13 mouse cellular contexts compared by ENCODE assay signal in genomic region chr4:155357601-155358000, GRCm38 (mm10). TPM values are rescaled to one million over a fixed set of nuclear protein-coding genes. Genes with fewer than 3 reads are reported as not detected.
A peak's percentile ranks its signal among the peaks of the same experiment; 100 is the strongest.
DNase-seq lines count a peak whose midpoint lies in the region; ATAC-seq and TF ChIP-seq lines count a peak whose summit lies in the region.
"Had no signal": no experiment of that assay in that cellular context is flagged by ENCODE, and none has a peak within 500 bp of the region (broad histone marks: within the 10 kb centered on the region; RNA-seq: fewer than 3 reads in every experiment).

No protein-coding gene starts in this region.

- TF ChIP-seq CTCF in hindbrain, postnatal 0 days (IDR thresholded peaks at IDR 0.05; ENCODE audit: low read depth), result peak; percentile 30
- peak; percentile 23; the same call in 1 of the 2 replicates for TF ChIP-seq CTCF in testis, adult 2 months (IDR thresholded peaks at IDR 0.05; ENCODE audit: control insufficient read depth, insufficient read depth, insufficient replicate concordance, low read depth, low read length)
- peak; percentile 37; the same call in 1 of the 2 replicates for TF ChIP-seq CTCF in bone marrow, adult 2 months (IDR thresholded peaks at IDR 0.05; ENCODE audit: control insufficient read depth, insufficient read depth, low read length)

- no peaks in the 10 kb centered on the region for H3K4me1 ChIP-seq in hindbrain, postnatal 0 days (ENCODE audit: insufficient read depth, low read length)
- peaks cover 32% of the 10 kb centered on the region for H3K4me1 ChIP-seq in hindbrain, embryonic 10.5 days (replicated peaks)
- H3K4me1 ChIP-seq in testis, adult 2 months (ENCODE audit: control insufficient read depth, insufficient read depth, low read length), result peaks cover 24% of the 10 kb centered on the region
- no peaks in the 10 kb centered on the region; the same call in 1 of the 2 replicates for H3K4me1 ChIP-seq in bone marrow, adult 2 months (ENCODE audit: control insufficient read depth, insufficient read depth, low read length)

- H3K9me3 ChIP-seq in hindbrain, postnatal 0 days (ENCODE audit: low read length), result no peaks in the 10 kb centered on the region
- no peaks in the 10 kb centered on the region for H3K9me3 ChIP-seq in hindbrain, embryonic 10.5 days
- H3K9me3 ChIP-seq: forebrain, embryonic 12.5 days; hindbrain, embryonic 12.5 days had no signal

- H3K27ac ChIP-seq in hindbrain, postnatal 0 days, result no peak overlapping the region
- H3K27ac ChIP-seq in hindbrain, embryonic 10.5 days, result no peak overlapping the region
- no peak overlapping the region for H3K27ac ChIP-seq in testis, adult 2 months (ENCODE audit: control insufficient read depth, insufficient read depth, low read depth, low read length)
- H3K27ac ChIP-seq in bone marrow, adult 2 months (ENCODE audit: control insufficient read depth, insufficient read depth, low read depth, low read length, poor library complexity), result no peak overlapping the region
- H3K27ac ChIP-seq: forebrain, embryonic 12.5 days; hindbrain, embryonic 12.5 days had no signal

- no peaks in the 10 kb centered on the region for H3K36me3 ChIP-seq in hindbrain, postnatal 0 days (ENCODE audit: insufficient read depth, low read length)
- no peaks in the 10 kb centered on the region for H3K36me3 ChIP-seq in hindbrain, embryonic 10.5 days
- no peaks in the 10 kb centered on the region for H3K36me3 ChIP-seq in testis, adult 2 months (ENCODE audit: control insufficient read depth, insufficient read depth, low read length)
- H3K36me3 ChIP-seq in splenic B cell, adult 2 months (ENCODE audit: control insufficient read depth, insufficient read depth, low read length, poor library complexity, severe bottlenecking), result no peaks in the 10 kb centered on the region
- H3K36me3 ChIP-seq: forebrain, embryonic 12.5 days; hindbrain, embryonic 12.5 days had no signal

- peaks cover 41% of the 10 kb centered on the region for H3K27me3 ChIP-seq in hindbrain, postnatal 0 days (ENCODE audit: insufficient read depth, low read length)
- H3K27me3 ChIP-seq in hindbrain, embryonic 10.5 days (ENCODE audit: insufficient read depth, poor library complexity, severe bottlenecking), result peaks cover 48% of the 10 kb centered on the region
- H3K27me3 ChIP-seq in testis, adult 2 months (ENCODE audit: control insufficient read depth, insufficient read depth, low read length), result no peaks in the 10 kb centered on the region
- H3K27me3 ChIP-seq in splenic B cell, adult 2 months (ENCODE audit: control insufficient read depth, insufficient read depth, low read length, poor library complexity, severe bottlenecking), result no peaks in the 10 kb centered on the region

- 57% methylated on average over 2 of the region's 2 CpGs for WGBS in hindbrain, postnatal 0 days
- 53% methylated on average over 2 of the region's 2 CpGs for WGBS in hindbrain, embryonic 10.5 days
- WGBS in bone marrow, adult 2 months, result 47% methylated on average over 2 of the region's 2 CpGs

- H3K4me2 ChIP-seq in hindbrain, postnatal 0 days (ENCODE audit: low read depth, low read length), result no peak overlapping the region
- H3K4me2 ChIP-seq: forebrain, embryonic 12.5 days; hindbrain, embryonic 12.5 days had no signal

- no peak overlapping the region for H3K4me3 ChIP-seq in hindbrain, postnatal 0 days (ENCODE audit: low read length)
- H3K4me3 ChIP-seq in hindbrain, embryonic 10.5 days, result no peak overlapping the region
- no peak overlapping the region for H3K4me3 ChIP-seq in testis, adult 2 months (ENCODE audit: control insufficient read depth, low read depth, low read length)
- H3K4me3 ChIP-seq in bone marrow, adult 2 months (replicated peaks; ENCODE audit: control insufficient read depth, low read depth, low read length), result no peak overlapping the region
- H3K4me3 ChIP-seq: forebrain, embryonic 12.5 days; hindbrain, embryonic 12.5 days had no signal

- no peak overlapping the region for H3K9ac ChIP-seq in hindbrain, postnatal 0 days (replicated peaks; ENCODE audit: low read length)
- H3K9ac ChIP-seq: forebrain, embryonic 12.5 days; hindbrain, embryonic 12.5 days had no signal

- TF ChIP-seq POLR2A in testis, adult 2 months (IDR thresholded peaks at IDR 0.05; ENCODE audit: control insufficient read depth, low read depth, low read length), result no peak
- no peak for TF ChIP-seq POLR2A in bone marrow, adult 2 months (IDR thresholded peaks at IDR 0.05; ENCODE audit: borderline replicate concordance, control insufficient read depth, low read depth, low read length)

- no peak for DNase-seq in hindbrain, postnatal 0 days (ENCODE audit: low spot score)
- DNase-seq in hindbrain, embryonic 10.5 days (ENCODE audit: low spot score), result no peak
- DNase-seq in testis, postnatal 14 days (ENCODE audit: low spot score), result no peak
- peak; percentile 40 for DNase-seq in splenic B cell, adult 2 months (ENCODE audit: low read depth, low spot score)
- no peak for DNase-seq in urinary bladder, postnatal 4 days (ENCODE audit: low spot score in 2 of 2)
- DNase-seq in MN1 (ENCODE audit: low spot score), result no peak
- DNase-seq: adrenal gland, postnatal 25 days; kidney, postnatal 14 days had no signal

- ATAC-seq in hindbrain, postnatal 0 days, result no peak

RNA-seq across cellular contexts. Expression of gene Prkcz, which starts 3.6 kb away (rescaled TPM):
- 85.0 and 85.1 TPM in 2 replicates for total RNA-seq in hindbrain, postnatal 0 days (2014; rRNA removed)
- polyA plus RNA-seq in hindbrain, postnatal 0 days (2015; fragmentation: Nextera tagmentation; extraction: Ambion mirVana), result 80.4 and 84.2 TPM in 2 replicates
- polyA plus RNA-seq in hindbrain, embryonic 10.5 days (2016; fragmentation: Nextera tagmentation; extraction: Ambion mirVana), result 14.9 and 19.3 TPM in 2 replicates
- polyA plus RNA-seq in testis, adult 2 months (2012; rRNA removed), result 16.5 and 21.1 TPM in 2 replicates
- polyA plus RNA-seq in bone marrow, adult 2 months (2011; ENCODE audit: insufficient read depth, insufficient read length, low replicate concordance, missing spikeins), result 1.9 TPM in 1 of 2 replicates, not detected in the other
- total RNA-seq: granulocyte monocyte progenitor cell, adult 5-6 weeks had no signal

RNA-seq across cellular contexts. Expression of gene Gabrd, which starts 40.3 kb away (rescaled TPM):
- 0.42 and 0.72 TPM in 2 replicates for total RNA-seq in hindbrain, postnatal 0 days (2014; rRNA removed)
- 0.29 and 0.50 TPM in 2 replicates for polyA plus RNA-seq in hindbrain, postnatal 0 days (2015; fragmentation: Nextera tagmentation; extraction: Ambion mirVana)
- not detected in 2 replicates for polyA plus RNA-seq in hindbrain, embryonic 10.5 days (2016; fragmentation: Nextera tagmentation; extraction: Ambion mirVana)
- 0.17 and 0.26 TPM in 2 replicates for polyA plus RNA-seq in testis, adult 2 months (2012; rRNA removed)
- polyA plus RNA-seq in bone marrow, adult 2 months (2011; ENCODE audit: insufficient read depth, insufficient read length, low replicate concordance, missing spikeins), result not detected in 2 replicates
- total RNA-seq: adrenal gland, postnatal 25 days; granulocyte monocyte progenitor cell, adult 5-6 weeks had no signal
- polyA plus RNA-seq: forebrain, embryonic 12.5 days; hindbrain, embryonic 12.5 days had no signal

RNA-seq across cellular contexts. Expression of gene Cfap74, which starts 51.4 kb away (rescaled TPM):
- 3.7 and 5.7 TPM in 2 replicates for total RNA-seq in hindbrain, postnatal 0 days (2014; rRNA removed)
- polyA plus RNA-seq in hindbrain, postnatal 0 days (2015; fragmentation: Nextera tagmentation; extraction: Ambion mirVana), result 5.2 and 5.5 TPM in 2 replicates
- 6.7 and 7.4 TPM in 2 replicates for polyA plus RNA-seq in hindbrain, embryonic 10.5 days (2016; fragmentation: Nextera tagmentation; extraction: Ambion mirVana)
- polyA plus RNA-seq in testis, adult 2 months (2012; rRNA removed), result 79.6 and 79.9 TPM in 2 replicates
- 0.54 and 0.85 TPM in 2 replicates for polyA plus RNA-seq in bone marrow, adult 2 months (2011; ENCODE audit: insufficient read depth, insufficient read length, low replicate concordance, missing spikeins)
- total RNA-seq: granulocyte monocyte progenitor cell, adult 5-6 weeks had no signal
